Mouse (Mus musculus): ENCODE measurements around the gene Rnf151.

Rnf151 gene

DNA sequence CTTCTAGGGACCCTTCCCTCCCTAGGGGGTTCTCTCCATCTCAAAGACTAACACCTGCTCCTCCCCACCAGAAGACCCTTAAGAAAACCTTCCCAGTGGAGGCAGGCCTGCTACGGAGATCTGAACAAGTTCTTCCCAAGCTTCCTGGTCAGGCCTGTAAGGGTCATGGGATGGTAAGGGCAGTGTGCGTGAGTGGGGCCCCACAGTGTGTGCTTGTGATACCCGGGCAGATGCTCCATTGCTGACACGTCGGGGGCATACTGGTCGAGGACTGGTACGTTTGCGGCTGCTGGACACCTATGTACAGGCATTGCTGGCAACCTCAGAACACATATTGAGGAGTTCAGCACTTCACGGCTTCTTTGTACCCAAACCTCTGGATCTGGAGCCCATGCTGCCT lies 19.1 kb downstream of the Rnf151 start:
- TF ChIP-seq POU5F1 (IDR thresholded peaks at IDR 0.05; ENCODE audit: borderline replicate concordance, low read length) (no peak), CTCF (conservative IDR thresholded peaks at IDR 0.05; ENCODE audit: low read length) (no peak)
- Histone ChIP-seq H3K27me3 (ENCODE audit: insufficient read depth, low read length) (no peaks in the 10 kb centered on the region), H3K9me3 (ENCODE audit: low read length) (no peaks in the 10 kb centered on the region), H3K4me3 (replicated peaks; ENCODE audit: low read length) (peak overlapping the region; percentile 50), H3K36me3 (ENCODE audit: insufficient read depth, low read length) (peaks cover 57% of the 10 kb centered on the region), H3K4me1 (replicated peaks; ENCODE audit: low read depth, low read length) (peaks cover 57% of the 10 kb centered on the region)

DNA sequence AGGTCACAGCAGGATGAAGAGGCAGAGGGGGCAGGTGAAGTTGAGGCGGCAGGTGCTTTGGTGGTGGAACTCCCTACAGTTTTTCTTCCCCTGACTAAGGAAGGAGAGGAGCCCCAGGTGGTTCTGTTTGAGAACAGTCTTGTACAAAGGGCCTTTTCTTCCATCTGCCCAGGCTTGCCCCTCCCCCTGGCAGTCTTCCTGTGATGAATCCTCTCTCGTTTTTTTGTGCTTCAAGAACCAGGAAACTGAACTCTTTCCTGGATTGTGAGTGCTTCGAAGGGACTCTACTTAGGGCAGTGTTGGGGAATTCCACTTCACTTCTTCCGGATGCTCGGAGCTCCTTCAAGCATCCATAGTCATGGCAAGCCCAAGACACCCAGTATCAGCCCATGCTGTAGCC lies 19.9 kb downstream of the Rnf151 start:
- Histone ChIP-seq H3K4me1 (replicated peaks; ENCODE audit: low read depth, low read length) (peaks cover 60% of the 10 kb centered on the region), H3K36me3 (ENCODE audit: insufficient read depth, low read length) (peaks cover 57% of the 10 kb centered on the region), H3K27me3 (ENCODE audit: insufficient read depth, low read length) (no peaks in the 10 kb centered on the region), H3K4me3 (replicated peaks; ENCODE audit: low read length) (peak overlapping the region; percentile 50), H3K9me3 (ENCODE audit: low read length) (no peaks in the 10 kb centered on the region)
- TF ChIP-seq NANOG (IDR thresholded peaks at IDR 0.05; ENCODE audit: borderline replicate concordance, low read length) (no peak), POU5F1 (IDR thresholded peaks at IDR 0.05; ENCODE audit: borderline replicate concordance, low read length) (no peak), CTCF (conservative IDR thresholded peaks at IDR 0.05; ENCODE audit: low read length) (no peak)

DNA sequence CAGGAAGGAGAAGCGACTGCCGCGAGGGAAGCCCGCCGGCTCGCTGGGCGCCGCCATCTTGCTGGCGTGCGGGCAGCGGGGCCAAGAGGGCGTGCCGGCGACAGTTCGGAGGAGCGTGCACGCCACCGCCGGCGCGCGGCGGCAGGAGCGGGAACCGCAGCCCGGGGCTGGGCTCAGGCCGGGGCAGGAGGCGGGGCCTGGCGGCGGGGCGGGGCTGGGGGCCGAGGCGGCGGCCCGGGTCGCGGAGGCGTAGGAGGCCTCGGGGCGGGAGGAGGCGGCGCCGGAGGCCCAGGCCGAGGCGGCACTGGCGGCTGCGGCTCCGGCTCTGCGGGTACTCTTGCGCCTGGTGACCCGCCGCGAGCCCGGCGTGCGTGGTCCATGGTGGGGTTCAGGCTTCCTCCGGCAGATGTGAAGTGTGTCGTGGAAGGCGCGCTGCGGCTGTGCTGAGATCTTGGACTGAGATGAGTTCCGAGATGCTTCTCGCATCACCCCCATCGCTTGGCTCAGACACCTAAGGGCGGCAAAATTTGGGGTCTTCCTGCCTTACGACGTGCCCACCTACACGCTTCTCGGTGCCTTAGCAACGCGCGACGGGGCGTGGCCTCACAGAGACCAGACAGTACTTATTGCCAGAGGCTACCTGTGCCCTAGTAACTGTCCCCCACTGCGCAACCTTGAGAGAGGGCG lies 21.7 kb downstream of the Rnf151 start, which contains the start of the genes Gfer and Noxo1:
Gene Gfer (minus strand): TSS at position 146 of the 687 bp plus-strand sequence.
Gene Noxo1 (plus strand): TSS at position 224 of the 687 bp plus-strand sequence.
- Histone ChIP-seq H3K4me1 (replicated peaks; ENCODE audit: low read depth, low read length) (peaks cover 66% of the 10 kb centered on the region), H3K36me3 (ENCODE audit: insufficient read depth, low read length) (peaks cover 50% of the 10 kb centered on the region), H3K4me3 (replicated peaks; ENCODE audit: low read length) (peak within 1 kb of the TSS; percentile 95), H3K27me3 (ENCODE audit: insufficient read depth, low read length) (peaks cover 2% of the 10 kb centered on the region), H3K9me3 (ENCODE audit: low read length) (no peaks in the 10 kb centered on the region)
- no peak for TF ChIP-seq CTCF (conservative IDR thresholded peaks at IDR 0.05; ENCODE audit: low read length)
- no peak for TF ChIP-seq POU5F1 (IDR thresholded peaks at IDR 0.05; ENCODE audit: borderline replicate concordance, low read length)
- no peak for TF ChIP-seq NANOG (IDR thresholded peaks at IDR 0.05; ENCODE audit: borderline replicate concordance, low read length)

DNA sequence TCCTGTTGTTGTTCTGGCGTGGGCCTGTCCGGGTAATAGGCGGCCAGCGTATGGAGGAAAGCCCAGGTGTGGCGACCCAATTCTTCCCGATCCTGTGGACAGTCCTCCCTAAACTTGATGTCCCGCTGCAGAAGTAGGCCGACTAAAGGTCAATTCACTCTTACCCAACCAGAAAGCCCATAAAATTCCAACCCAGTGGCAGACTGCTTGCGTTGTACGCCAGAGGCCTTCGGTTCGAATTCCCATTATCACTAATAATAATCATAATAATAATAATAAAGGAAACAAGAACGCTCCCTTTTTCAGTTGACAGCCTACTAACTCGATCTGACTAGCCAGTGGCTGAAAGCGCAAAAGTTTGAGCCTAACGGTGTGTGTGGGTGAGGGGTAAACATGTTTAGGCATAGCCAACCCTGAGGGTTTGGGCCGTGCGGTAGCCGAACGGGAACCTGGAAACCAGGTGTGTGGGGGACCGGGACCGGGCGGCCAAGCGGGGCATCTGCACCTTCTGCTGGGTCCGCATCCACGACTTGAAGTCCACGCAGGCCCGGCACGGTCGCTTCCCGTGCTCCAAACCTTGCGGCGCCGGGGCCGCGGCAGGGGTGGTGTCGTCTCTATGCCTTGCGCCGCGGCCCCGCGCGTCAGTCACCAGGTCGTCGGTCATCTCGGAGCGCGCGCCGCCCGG lies 22.4 kb downstream of the Rnf151 start:
- peaks cover 8% of the 10 kb centered on the region for H3K27me3 ChIP-seq (ENCODE audit: insufficient read depth, low read length)

DNA sequence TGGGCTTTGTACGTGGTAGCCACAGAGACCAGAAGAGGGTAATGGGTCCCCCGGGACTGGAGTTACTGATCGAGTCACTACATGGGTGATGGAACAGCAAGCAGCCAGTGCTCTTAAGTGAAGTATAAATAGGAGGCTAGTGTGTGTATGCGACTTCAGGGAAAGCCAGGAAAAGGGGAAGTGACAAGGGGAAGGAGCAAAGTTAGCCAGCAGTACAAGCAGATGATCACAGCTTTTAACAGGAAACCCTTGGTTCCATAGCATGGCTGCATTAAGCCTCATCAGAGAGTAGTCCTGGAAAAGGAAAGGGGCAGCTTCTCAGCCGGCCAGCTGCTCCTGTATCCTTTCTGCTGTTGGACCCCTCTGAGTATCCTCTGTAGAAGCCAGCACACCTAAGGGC lies 25.5 kb downstream of the Rnf151 start:
- Histone ChIP-seq H3K9me3 (ENCODE audit: low read length) (no peaks in the 10 kb centered on the region), H3K36me3 (ENCODE audit: insufficient read depth, low read length) (peaks cover 26% of the 10 kb centered on the region), H3K27me3 (ENCODE audit: insufficient read depth, low read length) (peaks cover 38% of the 10 kb centered on the region), H3K4me1 (replicated peaks; ENCODE audit: low read depth, low read length) (peaks cover 62% of the 10 kb centered on the region), H3K4me3 (replicated peaks; ENCODE audit: low read length) (no peak overlapping the region)
- TF ChIP-seq POU5F1 (IDR thresholded peaks at IDR 0.05; ENCODE audit: borderline replicate concordance, low read length) (no peak), CTCF (conservative IDR thresholded peaks at IDR 0.05; ENCODE audit: low read length) (no peak), NANOG (IDR thresholded peaks at IDR 0.05; ENCODE audit: borderline replicate concordance, low read length) (no peak)

More for the DNA sequence above, 22.4 kb downstream of the Rnf151 start:
- TF ChIP-seq NANOG (IDR thresholded peaks at IDR 0.05; ENCODE audit: borderline replicate concordance, low read length): no peak
- TF ChIP-seq CTCF (conservative IDR thresholded peaks at IDR 0.05; ENCODE audit: low read length): no peak
- no peak for TF ChIP-seq POU5F1 (IDR thresholded peaks at IDR 0.05; ENCODE audit: borderline replicate concordance, low read length)
- H3K4me3 ChIP-seq (replicated peaks; ENCODE audit: low read length): peak overlapping the region; percentile 95
- no peaks in the 10 kb centered on the region for H3K9me3 ChIP-seq (ENCODE audit: low read length)
- H3K4me1 ChIP-seq (replicated peaks; ENCODE audit: low read depth, low read length): peaks cover 66% of the 10 kb centered on the region
- peaks cover 43% of the 10 kb centered on the region for H3K36me3 ChIP-seq (ENCODE audit: insufficient read depth, low read length)

DNA sequence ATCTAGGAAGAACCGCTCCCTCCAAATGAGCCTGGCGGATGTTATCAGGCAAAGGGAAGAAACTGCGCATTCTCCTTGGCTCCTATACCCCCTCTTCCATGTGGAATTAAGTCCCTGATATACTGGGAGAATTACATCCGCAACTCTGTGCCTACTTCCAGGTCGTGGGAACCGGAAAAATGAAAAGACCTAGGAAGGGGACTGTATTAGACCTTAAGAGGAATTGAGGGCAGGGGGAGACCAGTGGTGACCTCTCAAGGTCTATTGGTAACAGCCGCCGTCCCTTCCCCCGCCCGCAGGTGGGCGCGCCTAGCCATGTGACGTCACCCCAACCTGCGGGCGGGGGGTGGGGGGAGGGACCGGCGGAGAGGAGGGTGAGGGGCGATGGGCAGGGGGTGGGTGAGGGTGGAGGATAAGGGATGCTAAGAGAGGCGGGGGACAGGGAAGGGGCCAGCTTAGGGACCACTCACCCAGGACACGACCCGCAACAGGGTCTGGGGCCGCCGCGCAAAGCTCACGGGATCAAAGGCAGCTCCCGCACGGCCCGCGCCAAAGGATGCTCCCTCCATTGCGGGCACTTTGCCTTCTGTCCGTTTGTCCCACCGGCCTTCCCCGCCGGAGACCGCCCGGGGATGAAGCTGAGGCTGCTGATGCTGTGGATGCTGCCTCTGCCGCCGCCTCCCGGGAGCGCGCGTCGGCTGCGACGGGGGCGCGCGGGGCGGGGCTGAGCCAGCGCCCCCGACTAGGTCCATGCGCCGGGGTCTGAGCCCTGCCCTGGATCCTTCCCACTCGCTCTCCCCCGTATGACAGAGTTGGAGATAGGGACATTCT lies 28.4 kb downstream of the Rnf151 start, which contains the start of gene Syngr3:
Gene Syngr3 (minus strand): TSS at position 705 of the 831 bp plus-strand sequence.
- Histone ChIP-seq H3K9me3 (ENCODE audit: low read length) (no peaks in the 10 kb centered on the region), H3K27me3 (ENCODE audit: insufficient read depth, low read length) (peaks cover 40% of the 10 kb centered on the region), H3K36me3 (ENCODE audit: insufficient read depth, low read length) (peaks cover 22% of the 10 kb centered on the region), H3K4me1 (replicated peaks; ENCODE audit: low read depth, low read length) (peaks cover 67% of the 10 kb centered on the region), H3K4me3 (replicated peaks; ENCODE audit: low read length) (peak within 1 kb of the TSS; percentile 87)
- TF ChIP-seq NANOG (IDR thresholded peaks at IDR 0.05; ENCODE audit: borderline replicate concordance, low read length): no peak
- TF ChIP-seq CTCF (conservative IDR thresholded peaks at IDR 0.05; ENCODE audit: low read length): no peak
- no peak for TF ChIP-seq POU5F1 (IDR thresholded peaks at IDR 0.05; ENCODE audit: borderline replicate concordance, low read length)

DNA sequence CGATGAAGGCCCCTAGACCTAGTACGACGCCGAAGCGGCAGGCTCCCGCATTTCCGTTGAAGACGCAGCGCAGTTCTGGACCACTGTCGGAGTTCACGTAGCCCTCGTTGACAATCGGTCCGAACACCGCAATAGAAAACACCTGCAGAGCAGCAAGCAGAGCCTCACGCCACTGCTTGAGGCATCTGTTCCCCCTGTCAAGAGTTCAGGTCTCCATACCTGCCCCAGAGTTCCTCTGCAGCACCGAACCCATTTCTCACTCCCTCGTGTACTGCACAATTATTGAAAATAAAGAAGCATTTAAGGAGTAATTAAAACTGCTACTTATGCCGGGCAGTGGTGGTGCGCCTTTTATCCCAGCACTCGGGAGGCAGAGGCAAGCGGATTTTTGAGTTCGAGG lies 30.3 kb downstream of the Rnf151 start:
- Histone ChIP-seq H3K27me3 (ENCODE audit: insufficient read depth, low read length) (peaks cover 40% of the 10 kb centered on the region), H3K4me1 (replicated peaks; ENCODE audit: low read depth, low read length) (peaks cover 53% of the 10 kb centered on the region), H3K36me3 (ENCODE audit: insufficient read depth, low read length) (peaks cover 8% of the 10 kb centered on the region), H3K4me3 (replicated peaks; ENCODE audit: low read length) (peak overlapping the region; percentile 69), H3K9me3 (ENCODE audit: low read length) (no peaks in the 10 kb centered on the region)
- TF ChIP-seq POU5F1 (IDR thresholded peaks at IDR 0.05; ENCODE audit: borderline replicate concordance, low read length) (no peak), CTCF (conservative IDR thresholded peaks at IDR 0.05; ENCODE audit: low read length) (no peak), NANOG (IDR thresholded peaks at IDR 0.05; ENCODE audit: borderline replicate concordance, low read length) (no peak)

DNA sequence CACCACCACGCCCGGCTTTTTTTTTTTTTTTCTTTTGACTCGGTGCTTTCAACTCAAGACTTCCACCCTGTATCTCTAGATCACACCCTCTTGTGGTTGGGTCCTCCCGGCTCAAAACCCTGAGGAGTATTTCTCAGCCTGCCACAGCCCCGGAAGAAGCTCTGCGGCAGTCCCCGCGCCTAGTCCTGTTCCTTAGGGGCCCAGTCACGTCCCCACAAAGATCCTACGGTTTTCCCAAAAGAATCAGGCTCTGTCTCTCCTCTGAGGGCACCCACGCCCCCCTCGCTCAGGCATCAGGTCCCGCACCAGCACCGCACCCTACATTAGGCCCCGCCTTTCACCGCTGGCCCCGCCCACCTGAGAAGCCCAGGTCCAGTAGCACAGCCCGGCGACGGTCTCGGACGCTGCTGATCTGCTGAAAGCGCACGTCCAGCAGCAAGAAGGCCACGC lies 30.7 kb downstream of the Rnf151 start:
- H3K4me3 ChIP-seq (replicated peaks; ENCODE audit: low read length): peak overlapping the region; percentile 69
- TF ChIP-seq POU5F1 (IDR thresholded peaks at IDR 0.05; ENCODE audit: borderline replicate concordance, low read length) (no peak), CTCF (conservative IDR thresholded peaks at IDR 0.05; ENCODE audit: low read length) (no peak), NANOG (IDR thresholded peaks at IDR 0.05; ENCODE audit: borderline replicate concordance, low read length) (no peak)

More for the DNA sequence above, 30.7 kb downstream of the Rnf151 start:
- Histone ChIP-seq H3K4me1 (replicated peaks; ENCODE audit: low read depth, low read length) (peaks cover 49% of the 10 kb centered on the region), H3K9me3 (ENCODE audit: low read length) (no peaks in the 10 kb centered on the region), H3K27me3 (ENCODE audit: insufficient read depth, low read length) (peaks cover 40% of the 10 kb centered on the region), H3K36me3 (ENCODE audit: insufficient read depth, low read length) (peaks cover 7% of the 10 kb centered on the region)
